Mouse (Mus musculus): ENCODE data around the gene Fbxo36. TPM values are rescaled to one million over a fixed set of nuclear protein-coding genes. Genes with fewer than 3 reads are reported as not detected.

Gene Fbxo36
- polyA plus RNA-seq (2012; rRNA removed) (4.6 and 5.6 TPM in 2 replicates), polyA plus RNA-seq (2014; fragmentation: Nextera tagmentation; extraction: Ambion mirVana) (10.1 and 11.6 TPM in 2 replicates)

DNA sequence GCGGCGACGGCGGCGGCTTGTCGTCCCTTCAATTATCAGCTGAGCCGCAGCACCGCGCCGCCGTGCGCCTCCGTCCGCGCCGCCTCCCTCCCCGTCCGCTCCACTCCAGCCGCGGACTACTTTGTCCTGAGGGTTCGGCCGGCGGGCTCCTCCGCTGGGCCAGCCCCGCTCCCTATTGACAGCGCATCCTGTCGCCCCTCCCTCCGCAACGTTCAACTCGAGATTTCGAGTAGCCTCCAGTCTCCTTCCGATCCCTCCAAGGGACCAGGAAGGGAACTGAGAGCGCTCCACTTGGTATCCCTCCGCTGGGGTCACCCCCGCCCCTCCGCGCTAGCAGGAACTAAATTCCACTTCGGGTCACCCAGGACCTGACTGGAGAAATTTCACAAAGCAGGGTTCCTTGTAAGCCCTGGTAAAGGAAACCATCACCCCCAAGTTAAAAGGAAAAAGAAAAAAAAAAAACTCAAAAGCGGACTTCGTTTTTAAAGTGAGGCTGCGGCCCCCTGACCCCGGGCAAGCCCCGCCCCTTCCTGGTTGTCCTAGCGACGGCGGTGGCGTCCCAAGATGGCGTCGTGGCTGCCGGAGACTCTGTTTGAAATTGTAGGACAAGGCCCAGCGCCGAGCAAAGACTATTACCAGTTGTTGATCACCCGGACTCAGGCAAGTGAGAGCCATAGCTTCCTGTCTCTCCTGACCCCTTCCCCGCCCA lies at the start of gene Fbxo36:
Gene Fbxo36 (plus strand): TSS at position 533 of the 709 bp plus-strand sequence.
- whole genome bisulfite sequencing = under 1% methylated on average over 37 of the region's 54 CpGs
- peak; percentile 88 for ATAC-seq (ENCODE audit: low FRiP score, low read depth)

DNA sequence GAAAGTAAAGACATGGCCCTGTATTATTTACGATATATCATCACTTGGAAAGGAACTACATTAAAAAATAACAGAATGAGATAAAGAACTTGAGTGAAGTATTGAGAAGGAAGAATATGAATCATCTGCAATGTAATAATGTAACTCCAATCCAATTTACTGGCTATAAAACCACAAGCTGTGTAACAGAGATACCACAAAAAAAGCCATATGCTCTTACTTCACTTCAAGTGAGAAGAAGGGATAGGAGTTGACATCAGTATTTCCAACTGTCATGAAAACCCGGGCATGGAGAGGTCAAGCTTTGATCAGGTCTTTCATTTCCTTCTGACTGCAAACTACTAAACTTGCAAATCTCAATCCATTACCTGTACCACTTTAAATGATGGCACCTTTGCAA lies 48.2 kb upstream of the Fbxo36 start:
- ATAC-seq (ENCODE audit: low FRiP score, low read depth) (no peak), DNase-seq (ENCODE audit: low spot score) (no peak)
- H3K4me2 ChIP-seq (replicated peaks; ENCODE audit: low read depth, low read length, severe bottlenecking) = no peak overlapping the region
- peaks cover 68% of the 10 kb centered on the region for H3K36me3 ChIP-seq (ENCODE audit: control insufficient read depth, insufficient read depth, low read length)
- no peaks in the 10 kb centered on the region for H3K27me3 ChIP-seq (ENCODE audit: control insufficient read depth, insufficient read depth, low read length)
- H3K9ac ChIP-seq (ENCODE audit: low read depth, low read length, severe bottlenecking) = no peak overlapping the region
- H3K4me3 ChIP-seq (replicated peaks; ENCODE audit: low read length) = no peak overlapping the region
- TF ChIP-seq POLR2A (IDR thresholded peaks at IDR 0.05; ENCODE audit: borderline replicate concordance, extremely low read depth, insufficient read depth, insufficient read length) = no peak
- H3K27ac ChIP-seq (replicated peaks; ENCODE audit: low read depth, low read length) = no peak overlapping the region
- no peaks in the 10 kb centered on the region for H3K9me3 ChIP-seq (ENCODE audit: control insufficient read depth, low read length)
- WGBS = 93% methylated on average over 2 of the region's 2 CpGs
- no peaks in the 10 kb centered on the region for H3K4me1 ChIP-seq (ENCODE audit: control insufficient read depth, insufficient read depth, low read length)

More for the DNA sequence above, at the start of gene Fbxo36:
- Histone ChIP-seq H3K27ac (replicated peaks; ENCODE audit: low read depth, low read length) (peak within 1 kb of the TSS; percentile 97), H3K36me3 (ENCODE audit: control insufficient read depth, insufficient read depth, low read length) (no peaks in the 10 kb centered on the region), H3K9ac (ENCODE audit: low read depth, low read length, severe bottlenecking) (peak within 1 kb of the TSS; percentile 97), H3K4me3 (replicated peaks; ENCODE audit: low read length) (peak within 1 kb of the TSS; percentile 95), H3K4me1 (ENCODE audit: control insufficient read depth, insufficient read depth, low read length) (0 out of 2 replicates have a peak, but pooled peaks cover 5% of the 10 kb centered on the region), H3K9me3 (ENCODE audit: control insufficient read depth, low read length) (no peaks in the 10 kb centered on the region), H3K4me2 (replicated peaks; ENCODE audit: low read depth, low read length, severe bottlenecking) (peak within 1 kb of the TSS; percentile 68), H3K27me3 (ENCODE audit: control insufficient read depth, insufficient read depth, low read length) (no peaks in the 10 kb centered on the region)
- TF ChIP-seq POLR2A (IDR thresholded peaks at IDR 0.05; ENCODE audit: borderline replicate concordance, extremely low read depth, insufficient read depth, insufficient read length) = 0 out of 2 replicates have a peak, but pooled peaks have one; percentile 0
- peak; percentile 95 for DNase-seq (ENCODE audit: low spot score)

DNA sequence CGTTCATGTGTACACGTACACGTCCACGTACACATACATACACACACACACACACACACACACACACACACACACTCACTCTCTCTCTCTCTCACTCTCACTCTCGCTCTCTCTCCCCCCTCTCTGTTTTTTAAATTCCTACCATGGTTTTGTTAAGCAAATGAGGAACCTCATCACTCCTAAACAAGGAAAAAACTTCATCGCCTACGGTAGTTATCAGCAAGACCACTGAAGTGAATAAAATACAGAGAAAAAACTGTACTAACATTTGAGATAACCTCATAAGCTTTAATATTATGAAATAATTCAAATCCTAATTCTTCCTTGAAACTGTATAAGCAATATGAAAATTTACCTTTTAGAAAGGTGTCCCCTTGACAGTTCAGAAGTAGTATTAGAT lies 44.3 kb upstream of the Fbxo36 start:
- over 99% methylated on average over 7 of the region's 7 CpGs for WGBS
- no peak for ATAC-seq (ENCODE audit: low FRiP score, low read depth)
- Histone ChIP-seq H3K36me3 (ENCODE audit: control insufficient read depth, insufficient read depth, low read length) (peaks cover 38% of the 10 kb centered on the region), H3K4me2 (replicated peaks; ENCODE audit: low read depth, low read length, severe bottlenecking) (no peak overlapping the region), H3K9ac (ENCODE audit: low read depth, low read length, severe bottlenecking) (no peak overlapping the region), H3K9me3 (ENCODE audit: control insufficient read depth, low read length) (no peaks in the 10 kb centered on the region), H3K27ac (replicated peaks; ENCODE audit: low read depth, low read length) (no peak overlapping the region), H3K4me1 (ENCODE audit: control insufficient read depth, insufficient read depth, low read length) (no peaks in the 10 kb centered on the region), H3K4me3 (replicated peaks; ENCODE audit: low read length) (no peak overlapping the region), H3K27me3 (ENCODE audit: control insufficient read depth, insufficient read depth, low read length) (no peaks in the 10 kb centered on the region)
- TF ChIP-seq POLR2A (IDR thresholded peaks at IDR 0.05; ENCODE audit: borderline replicate concordance, extremely low read depth, insufficient read depth, insufficient read length) = no peak
- DNase-seq (ENCODE audit: low spot score) = no peak

DNA sequence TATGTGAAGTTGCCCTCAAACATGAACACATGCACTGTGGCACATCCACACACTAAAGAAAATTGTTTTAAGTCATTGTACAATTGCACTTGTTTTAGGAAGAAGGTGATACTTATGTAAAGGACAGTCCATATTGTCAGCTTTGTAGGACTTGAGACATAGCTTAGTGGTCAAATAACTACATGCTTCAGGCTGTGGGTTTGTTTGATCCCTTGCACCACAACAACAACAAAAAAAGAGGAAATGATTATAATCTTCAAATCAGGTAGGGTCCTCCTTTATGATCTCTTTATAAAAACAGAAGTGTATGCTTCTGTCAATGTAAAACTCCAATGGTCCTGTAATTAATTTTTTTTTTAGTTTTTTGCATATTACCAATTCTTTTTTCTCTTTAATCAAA lies 40.5 kb upstream of the Fbxo36 start:
- H3K36me3 ChIP-seq (ENCODE audit: control insufficient read depth, insufficient read depth, low read length) = peaks cover 6% of the 10 kb centered on the region; the same call in 1 of the 2 replicates
- no peaks in the 10 kb centered on the region for H3K9me3 ChIP-seq (ENCODE audit: control insufficient read depth, low read length)
- no peak for DNase-seq (ENCODE audit: low spot score)
- no peak for ATAC-seq (ENCODE audit: low FRiP score, low read depth)
- no peaks in the 10 kb centered on the region for H3K4me1 ChIP-seq (ENCODE audit: control insufficient read depth, insufficient read depth, low read length)
- no peak overlapping the region for H3K27ac ChIP-seq (replicated peaks; ENCODE audit: low read depth, low read length)
- H3K9ac ChIP-seq (ENCODE audit: low read depth, low read length, severe bottlenecking) = no peak overlapping the region
- no peak overlapping the region for H3K4me2 ChIP-seq (replicated peaks; ENCODE audit: low read depth, low read length, severe bottlenecking)
- no peak for TF ChIP-seq POLR2A (IDR thresholded peaks at IDR 0.05; ENCODE audit: borderline replicate concordance, extremely low read depth, insufficient read depth, insufficient read length)
- no peak overlapping the region for H3K4me3 ChIP-seq (replicated peaks; ENCODE audit: low read length)
- H3K27me3 ChIP-seq (ENCODE audit: control insufficient read depth, insufficient read depth, low read length) = no peaks in the 10 kb centered on the region

DNA sequence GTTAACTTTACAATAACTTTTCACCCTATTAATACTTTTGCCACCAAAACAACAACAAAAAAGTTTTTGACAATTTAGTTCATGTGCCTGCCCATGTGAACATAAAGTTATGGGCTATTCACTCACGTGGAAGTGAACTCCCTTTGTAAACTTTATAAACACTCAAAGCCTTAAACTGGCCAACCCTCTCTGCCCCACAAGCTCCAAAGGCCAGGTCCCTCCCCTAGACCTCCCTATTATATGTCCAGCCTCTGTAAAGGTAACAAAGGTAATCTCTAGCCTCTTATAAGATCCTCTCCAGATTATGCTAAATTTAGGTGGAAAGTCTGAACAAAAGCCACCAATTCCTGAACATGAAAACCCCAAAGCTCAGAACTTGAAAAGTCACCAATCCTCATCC lies 35.9 kb upstream of the Fbxo36 start:
- Histone ChIP-seq H3K4me1 (ENCODE audit: control insufficient read depth, insufficient read depth, low read length) (no peaks in the 10 kb centered on the region), H3K36me3 (ENCODE audit: control insufficient read depth, insufficient read depth, low read length) (no peaks in the 10 kb centered on the region), H3K9ac (ENCODE audit: low read depth, low read length, severe bottlenecking) (no peak overlapping the region), H3K4me2 (replicated peaks; ENCODE audit: low read depth, low read length, severe bottlenecking) (no peak overlapping the region), H3K4me3 (replicated peaks; ENCODE audit: low read length) (no peak overlapping the region), H3K27me3 (ENCODE audit: control insufficient read depth, insufficient read depth, low read length) (no peaks in the 10 kb centered on the region), H3K27ac (replicated peaks; ENCODE audit: low read depth, low read length) (no peak overlapping the region), H3K9me3 (ENCODE audit: control insufficient read depth, low read length) (no peaks in the 10 kb centered on the region)
- 89% methylated on average over 1 of the region's 1 CpGs for WGBS
- TF ChIP-seq POLR2A (IDR thresholded peaks at IDR 0.05; ENCODE audit: borderline replicate concordance, extremely low read depth, insufficient read depth, insufficient read length) = no peak
- DNase-seq (ENCODE audit: low spot score) (no peak), ATAC-seq (ENCODE audit: low FRiP score, low read depth) (no peak)

Measured in limb, embryonic 14.5 days (tissue).